Mouse (Mus musculus): ENCODE measurements at regions not wholly inside any gene's neighbourhood (a gene's known extent, or its start where the extent isn't known, plus 50 kb on each side); places are given as distances from the start of the nearest gene placed in this dataset.

DNA sequence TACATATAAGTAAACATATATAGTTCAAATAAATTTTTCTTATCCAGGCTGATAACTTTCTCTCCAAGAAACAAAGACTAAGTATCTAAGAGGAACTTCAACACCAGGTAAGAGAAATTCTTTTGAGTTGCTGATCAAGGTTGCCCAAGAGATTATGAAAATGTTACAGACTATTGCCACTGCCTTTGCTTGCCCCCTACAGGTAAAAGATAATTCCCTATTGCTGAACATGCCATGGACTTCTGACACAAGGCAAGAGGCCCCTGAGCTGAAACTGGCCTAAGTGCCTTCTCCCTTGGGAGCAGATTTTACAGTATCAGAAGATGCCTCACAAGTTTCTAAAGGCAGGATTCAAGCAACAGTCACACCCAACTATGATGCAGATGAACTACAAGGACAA, 2914.2 kb upstream of the Gm6569 start:
- Histone ChIP-seq H3K27ac (ENCODE audit: control insufficient read depth, insufficient read depth, low read length) (no peak overlapping the region), H3K27me3 (ENCODE audit: control insufficient read depth, insufficient read depth, low read length) (no peaks in the 10 kb centered on the region), H3K36me3 (ENCODE audit: control insufficient read depth, insufficient read depth, low read length) (no peaks in the 10 kb centered on the region), H3K4me1 (replicated peaks; ENCODE audit: control insufficient read depth, insufficient read depth, low read length) (no peaks in the 10 kb centered on the region), H3K4me3 (ENCODE audit: control insufficient read depth, insufficient read depth, low read length) (no peak overlapping the region)
- DNase-seq: no peak
- TF ChIP-seq POLR2A (IDR thresholded peaks at IDR 0.05; ENCODE audit: control insufficient read depth, extremely low read depth, insufficient read depth, low read length, poor library complexity) (no peak), CTCF (IDR thresholded peaks at IDR 0.05; ENCODE audit: borderline replicate concordance, control insufficient read depth, extremely low read depth, insufficient read depth, low read length, poor library complexity) (no peak)

DNA sequence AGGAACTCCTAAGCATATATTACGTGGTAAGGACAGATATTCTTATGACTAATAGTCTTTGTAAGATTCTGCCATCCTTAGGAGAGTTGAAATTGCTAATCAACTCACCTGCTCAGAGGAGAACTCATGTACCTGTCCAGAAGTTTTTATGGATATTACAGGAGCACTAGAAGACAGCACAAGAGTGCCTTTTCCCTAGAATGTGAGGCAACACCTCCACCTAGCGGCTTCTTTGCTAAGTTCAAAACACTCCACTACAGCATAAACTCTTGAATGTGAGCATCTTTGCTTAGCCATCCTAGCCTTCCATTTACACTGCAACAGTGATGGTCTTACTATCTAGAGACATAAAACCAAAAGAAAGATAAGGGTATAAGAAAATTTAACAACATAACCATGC, 2913.5 kb upstream of the Gm6569 start:
- Histone ChIP-seq H3K4me3 (ENCODE audit: control insufficient read depth, insufficient read depth, low read length) (no peak overlapping the region), H3K27ac (ENCODE audit: control insufficient read depth, insufficient read depth, low read length) (no peak overlapping the region), H3K4me1 (replicated peaks; ENCODE audit: control insufficient read depth, insufficient read depth, low read length) (no peaks in the 10 kb centered on the region), H3K36me3 (ENCODE audit: control insufficient read depth, insufficient read depth, low read length) (no peaks in the 10 kb centered on the region), H3K27me3 (ENCODE audit: control insufficient read depth, insufficient read depth, low read length) (no peaks in the 10 kb centered on the region)
- WGBS: 43% methylated on average over 2 of the region's 2 CpGs
- TF ChIP-seq CTCF (IDR thresholded peaks at IDR 0.05; ENCODE audit: borderline replicate concordance, control insufficient read depth, extremely low read depth, insufficient read depth, low read length, poor library complexity) (no peak), POLR2A (IDR thresholded peaks at IDR 0.05; ENCODE audit: control insufficient read depth, extremely low read depth, insufficient read depth, low read length, poor library complexity) (no peak)
- peak; percentile 1 for DNase-seq

All from thymus, adult 2 months (tissue).